Mouse (Mus musculus): ENCODE measurements around the gene Hectd4.

Hectd4 gene

GRCm38 (mm10) chr5:121398965-121399462 is 179.0 kb downstream of the Hectd4 start:
- DNase-seq = no peak

GRCm38 (mm10) chr5:121399540-121399939 is 179.5 kb downstream of the Hectd4 start:
- no peak for DNase-seq

GRCm38 (mm10) chr5:121400064-121400463 is 180.0 kb downstream of the Hectd4 start:
- DNase-seq = no peak

GRCm38 (mm10) chr5:121400849-121401248 is 180.8 kb downstream of the Hectd4 start:
- no peak for DNase-seq

- DNase-seq = no peak
Measured at GRCm38 (mm10) chr5:121407856-121408255, 187.8 kb downstream of the Hectd4 start.

GRCm38 (mm10) chr5:121410975-121411374 is 191.0 kb downstream of the Hectd4 start:
- DNase-seq = no peak
